Mouse (Mus musculus) liver, adult 2 months (tissue): Measurements from ENCODE around the gene Gpbp1l1. TPM values are rescaled to one million over a fixed set of nuclear protein-coding genes. Genes with fewer than 3 reads are reported as not detected.

Experiments
- DNase-seq: peaks from one replicate; pipeline ENCODE4 v3.0.0-alpha.2; 2011; ENCODE audit warnings: low read depth, low spot score; ENCODE audit errors: extremely low read depth
- H3K27ac ChIP-seq: fragments of 200-500 bp; replicated peaks from 2 replicates; pipeline ENCODE4 v1.5.1; 2012; ENCODE audit warnings: low read depth, mild to moderate bottlenecking, control low read depth, inconsistent platforms, low read length; ENCODE audit not compliant: insufficient read depth
- H3K27me3 ChIP-seq: fragments of 200-500 bp; 2 replicates; pipeline ENCODE4 v1.6.1; 2012; ENCODE audit warnings: mild to moderate bottlenecking, moderate library complexity, low read length, inconsistent platforms; ENCODE audit not compliant: control insufficient read depth, insufficient read depth
- H3K36me3 ChIP-seq: fragments of 200-500 bp; 2 replicates; pipeline ENCODE4 v1.6.1; 2012; ENCODE audit warnings: low read length, inconsistent platforms; ENCODE audit not compliant: control insufficient read depth, insufficient read depth
- H3K4me1 ChIP-seq: fragments of 200-500 bp; 2 replicates; pipeline ENCODE4 v1.6.1; 2011; ENCODE audit warnings: low read length; ENCODE audit not compliant: control insufficient read depth, insufficient read depth
- H3K4me3 ChIP-seq: fragments of 200-500 bp; 2 replicates; pipeline ENCODE4 v1.5.1; 2011; ENCODE audit warnings: low read depth, mild to moderate bottlenecking, control low read depth, low read length, moderate library complexity; ENCODE audit not compliant: insufficient read depth
- H3K79me2 ChIP-seq: fragments of 200-500 bp; 2 replicates; pipeline ENCODE4 v1.6.1; 2012; ENCODE audit warnings: inconsistent platforms, mild to moderate bottlenecking, low read length, moderate library complexity; ENCODE audit not compliant: control insufficient read depth, insufficient read depth
- H3K9ac ChIP-seq: fragments of 200-500 bp; 2 replicates; pipeline ENCODE4 v1.6.1; 2012; ENCODE audit warnings: low read depth, mild to moderate bottlenecking, control low read depth, inconsistent platforms, low read length
- CTCF ChIP-seq: fragments of 200-500 bp; IDR thresholded peaks from 2 replicates; pipeline ENCODE4 v1.5.1; 2011; ENCODE audit warnings: low read depth, low read length, control low read depth
- POLR2A ChIP-seq: fragments of 200-500 bp; IDR thresholded peaks from 2 replicates; pipeline ENCODE4 v1.6.1; 2011; ENCODE audit warnings: low read length, control low read depth; ENCODE audit not compliant: insufficient read depth; ENCODE audit errors: extremely low read depth
- WGBS: fragments of 180-500 bp; shearing (Covaris S2); methylation state at CpG from one replicate; pipeline ENCODE4 v1.1.7; 2018; 5-methylcytosine and 5-hydroxymethylcytosine counted together
- polyA plus RNA-seq: library from polyadenylated mRNA; depleted of rRNA; stranded (reverse); fragments of >200 nt; gene quantifications from 2 replicates; pipeline ENCODE4 v1.2.3, GENCODE M21; 2012
- total RNA-seq: library from RNA; depleted of rRNA; stranded (reverse); fragments of >200 nt; gene quantifications from 2 replicates; pipeline ENCODE4 v1.2.3, GENCODE M21; 2014

The Gpbp1l1 gene
- total and polyA plus RNA-seq, 2 experiments: 16.7 to 76.3 TPM

GRCm38 (mm10) chr4:116596978-116597881 is 39.8 kb downstream of the Gpbp1l1 start:
- H3K4me1 ChIP-seq: peaks cover 10% of the 10 kb centered on the region
- peak overlapping the region; percentile 70 for H3K4me3 ChIP-seq
- WGBS: under 1% methylated on average over 50 of the region's 50 CpGs
- TF ChIP-seq CTCF (0 out of 2 replicates have a peak, but pooled peaks have one; percentile 7), POLR2A (peak; percentile 34; the same call in 1 of the 2 replicates)
- H3K36me3 ChIP-seq: peaks cover 28% of the 10 kb centered on the region
- H3K27ac ChIP-seq: peak overlapping the region; percentile 58
- peak overlapping the region; percentile 72 for H3K9ac ChIP-seq
- 0 out of 2 replicates have a peak, but pooled peaks cover 3% of the 10 kb centered on the region for H3K79me2 ChIP-seq
- no peaks in the 10 kb centered on the region for H3K27me3 ChIP-seq
- peak; percentile 93 for DNase-seq

- H3K36me3 ChIP-seq: peaks cover 37% of the 10 kb centered on the region
- no peaks in the 10 kb centered on the region for H3K4me1 ChIP-seq
- WGBS: 95% methylated on average over 2 of the region's 2 CpGs
- no peaks in the 10 kb centered on the region; the same call in 1 of the 2 replicates for H3K79me2 ChIP-seq
- H3K27ac ChIP-seq: no peak overlapping the region
- H3K4me3 ChIP-seq: no peak overlapping the region
- TF ChIP-seq CTCF (no peak), POLR2A (no peak)
- H3K27me3 ChIP-seq: no peaks in the 10 kb centered on the region
- DNase-seq: no peak
- no peak overlapping the region for H3K9ac ChIP-seq
These were observed 55.2 kb downstream of the Gpbp1l1 start for GRCm38 (mm10) chr4:116612621-116613020.

GRCm38 (mm10) chr4:116615237-116615636 is 57.8 kb downstream of the Gpbp1l1 start:
- Histone ChIP-seq H3K4me1 (no peaks in the 10 kb centered on the region), H3K27ac (no peak overlapping the region), H3K9ac (no peak overlapping the region), H3K4me3 (no peak overlapping the region), H3K36me3 (peaks cover 34% of the 10 kb centered on the region), H3K27me3 (no peaks in the 10 kb centered on the region), H3K79me2 (no peaks in the 10 kb centered on the region; the same call in 1 of the 2 replicates)
- DNase-seq: no peak
- 98% methylated on average over 2 of the region's 2 CpGs for WGBS
- TF ChIP-seq POLR2A (no peak), CTCF (no peak)

- Histone ChIP-seq H3K27ac (no peak overlapping the region), H3K36me3 (peaks cover 17% of the 10 kb centered on the region), H3K9ac (no peak overlapping the region), H3K27me3 (no peaks in the 10 kb centered on the region), H3K4me1 (no peaks in the 10 kb centered on the region; the same call in 1 of the 2 replicates), H3K79me2 (peaks cover 14% of the 10 kb centered on the region; the same call in 1 of the 2 replicates), H3K4me3 (no peak overlapping the region)
- DNase-seq: no peak
- TF ChIP-seq CTCF (no peak), POLR2A (no peak)
- WGBS: 91% methylated on average over 4 of the region's 4 CpGs
These were observed 67.4 kb downstream of the Gpbp1l1 start for GRCm38 (mm10) chr4:116624831-116625230.

GRCm38 (mm10) chr4:116626658-116627358 is 69.3 kb downstream of the Gpbp1l1 start:
- DNase-seq: peak; percentile 65
- peaks cover 10% of the 10 kb centered on the region; the same call in 1 of the 2 replicates for H3K79me2 ChIP-seq
- no peaks in the 10 kb centered on the region; the same call in 1 of the 2 replicates for H3K4me1 ChIP-seq
- peaks cover 4% of the 10 kb centered on the region; the same call in 1 of the 2 replicates for H3K36me3 ChIP-seq
- H3K27ac ChIP-seq: peak overlapping the region; percentile 88
- no peaks in the 10 kb centered on the region for H3K27me3 ChIP-seq
- TF ChIP-seq POLR2A: no peak
- no peak for TF ChIP-seq CTCF
- H3K4me3 ChIP-seq: peak overlapping the region; percentile 99
- WGBS: under 1% methylated on average over 53 of the region's 53 CpGs
- H3K9ac ChIP-seq: peak overlapping the region; percentile 95
